Mouse (Mus musculus): Measurements from ENCODE around the gene Plod3. TPM values are rescaled to one million over a fixed set of nuclear protein-coding genes. Genes with fewer than 3 reads are reported as not detected.
A peak's percentile ranks its signal among the peaks of the same experiment; 100 is the strongest.

Plod3 gene
- polyA plus RNA-seq, 1 experiment: 120 TPM

DNA sequence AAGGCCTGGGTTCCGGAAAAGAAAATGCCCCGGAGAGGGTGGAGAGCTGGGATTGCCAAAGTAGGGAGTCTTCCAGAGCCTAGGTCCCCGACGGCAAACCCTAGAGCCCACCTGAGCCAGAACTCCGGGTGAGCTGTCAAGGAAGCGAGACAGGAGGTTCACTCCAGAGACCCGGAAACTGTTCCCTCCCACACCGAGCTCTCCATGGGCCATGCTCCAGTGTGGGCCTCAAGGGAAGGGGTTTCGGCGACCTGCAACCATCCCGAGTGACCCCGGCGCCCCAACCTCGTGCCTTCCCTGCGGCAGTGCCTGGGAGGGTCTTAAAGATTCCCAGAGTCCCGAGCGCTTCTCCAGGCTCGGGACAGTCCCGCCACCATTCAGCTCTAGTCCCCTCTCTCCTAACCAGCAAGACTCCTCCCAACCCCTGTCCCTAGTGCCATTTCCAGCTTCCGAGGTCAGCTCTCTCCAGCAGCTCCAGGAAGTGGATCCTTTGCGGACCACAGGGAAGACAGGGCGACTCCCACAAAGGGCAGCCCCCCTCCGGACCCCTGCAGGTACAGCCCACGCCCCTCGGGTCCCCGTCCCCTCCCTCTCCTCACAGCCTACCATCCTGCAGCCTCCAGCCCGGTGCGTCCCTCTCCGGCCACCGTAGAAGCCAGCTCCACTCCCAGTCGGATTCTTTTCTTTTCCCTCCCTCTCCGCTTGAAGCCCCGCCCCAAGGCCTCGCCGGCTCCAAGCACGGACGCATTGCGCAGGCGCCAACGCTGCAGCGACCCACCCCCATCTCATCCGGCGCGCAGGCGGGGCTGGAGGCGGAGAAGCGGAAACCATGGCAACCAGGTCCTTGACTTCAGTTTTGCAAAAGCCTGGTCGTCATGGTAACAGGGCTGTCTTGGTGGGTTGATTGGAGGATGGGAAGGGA lies 58.8 kb downstream of the Plod3 start, which contains the start of gene Ap1s1:
TSS of gene Ap1s1 (minus strand) at position 734 of the 922 bp plus-strand sequence.
- peak within 1 kb of the TSS; percentile 76 for H3K4me3 ChIP-seq (ENCODE audit: insufficient read depth, low read length)
- peak within 1 kb of the TSS; percentile 48 for H3K27ac ChIP-seq (ENCODE audit: insufficient read depth, low read length)
- H3K4me1 ChIP-seq (ENCODE audit: control insufficient read depth, insufficient read depth, low read length): no peaks in the 10 kb centered on the region; the same call in 1 of the 2 replicates
- TF ChIP-seq CTCF (IDR thresholded peaks at IDR 0.05; ENCODE audit: borderline replicate concordance, insufficient read depth, low read length) (no peak), POLR2A (IDR thresholded peaks at IDR 0.05; ENCODE audit: low read depth, low read length) (peak; percentile 79; the same call in 1 of the 2 replicates)

Other genes with a start within 250 kb of the Plod3 start
- 4.4 TPM in 1 of 2 replicates, not detected in the other for gene Col26a1, start 103.8 kb upstream of the Plod3 start, polyA plus RNA-seq (2011; ENCODE audit: insufficient read length, low read depth, missing spikeins)
- gene Ift22, start 78.9 kb upstream of the Plod3 start, polyA plus RNA-seq (2011; ENCODE audit: insufficient read length, low read depth, missing spikeins): 30.0 and 32.3 TPM in 2 replicates
- 107 and 111 TPM in 2 replicates for gene Fis1, start 33.7 kb upstream of the Plod3 start, polyA plus RNA-seq (2011; ENCODE audit: insufficient read length, low read depth, missing spikeins)
- gene Cldn15, start 20.4 kb upstream of the Plod3 start, polyA plus RNA-seq (2011; ENCODE audit: insufficient read length, low read depth, missing spikeins): 0.35 TPM in 1 of 2 replicates, not detected in the other
- gene Znhit1, start 1.0 kb downstream of the Plod3 start, polyA plus RNA-seq (2011; ENCODE audit: insufficient read length, low read depth, missing spikeins): 38.5 and 43.5 TPM in 2 replicates
- gene Vgf, start 39.4 kb downstream of the Plod3 start, polyA plus RNA-seq (2011; ENCODE audit: insufficient read length, low read depth, missing spikeins): 2.1 and 3.8 TPM in 2 replicates
- gene Ap1s1, start 59.1 kb downstream of the Plod3 start, polyA plus RNA-seq (2011; ENCODE audit: insufficient read length, low read depth, missing spikeins): 149 and 166 TPM in 2 replicates
- gene Serpine1, start 85.2 kb downstream of the Plod3 start, polyA plus RNA-seq (2011; ENCODE audit: insufficient read length, low read depth, missing spikeins): 646 and 1,921 TPM in 2 replicates
- 20.2 and 23.4 TPM in 2 replicates for gene Trim56, start 129.2 kb downstream of the Plod3 start, polyA plus RNA-seq (2011; ENCODE audit: insufficient read length, low read depth, missing spikeins)
- not detected in 2 replicates for gene Muc3, start 162.3 kb downstream of the Plod3 start, polyA plus RNA-seq (2011; ENCODE audit: insufficient read length, low read depth, missing spikeins)
- gene Muc3a, start 225.4 kb downstream of the Plod3 start, polyA plus RNA-seq (2011; ENCODE audit: insufficient read length, low read depth, missing spikeins): not detected in 2 replicates

All from embryonic fibroblast, embryonic 13.5 days (primary cell).